Mouse (Mus musculus) thymus, adult 2 months (tissue): ENCODE measurements around the gene Tubb3.

Source experiments
- CTCF ChIP-seq: fragments of 200-500 bp; IDR thresholded peaks from 2 replicates; pipeline ENCODE4 v1.5.1; 2012; ENCODE audit warnings: mild to moderate bottlenecking, control low read depth, low read length, moderate library complexity, borderline replicate concordance; ENCODE audit not compliant: control insufficient read depth, poor library complexity, insufficient read depth; ENCODE audit errors: extremely low read depth
- POLR2A ChIP-seq: fragments of 200-500 bp; IDR thresholded peaks from 2 replicates; pipeline ENCODE4 v1.6.1; 2012; ENCODE audit warnings: mild to moderate bottlenecking, low read length, control low read depth, moderate library complexity; ENCODE audit not compliant: control insufficient read depth, poor library complexity, insufficient read depth; ENCODE audit errors: extremely low read depth

DNA sequence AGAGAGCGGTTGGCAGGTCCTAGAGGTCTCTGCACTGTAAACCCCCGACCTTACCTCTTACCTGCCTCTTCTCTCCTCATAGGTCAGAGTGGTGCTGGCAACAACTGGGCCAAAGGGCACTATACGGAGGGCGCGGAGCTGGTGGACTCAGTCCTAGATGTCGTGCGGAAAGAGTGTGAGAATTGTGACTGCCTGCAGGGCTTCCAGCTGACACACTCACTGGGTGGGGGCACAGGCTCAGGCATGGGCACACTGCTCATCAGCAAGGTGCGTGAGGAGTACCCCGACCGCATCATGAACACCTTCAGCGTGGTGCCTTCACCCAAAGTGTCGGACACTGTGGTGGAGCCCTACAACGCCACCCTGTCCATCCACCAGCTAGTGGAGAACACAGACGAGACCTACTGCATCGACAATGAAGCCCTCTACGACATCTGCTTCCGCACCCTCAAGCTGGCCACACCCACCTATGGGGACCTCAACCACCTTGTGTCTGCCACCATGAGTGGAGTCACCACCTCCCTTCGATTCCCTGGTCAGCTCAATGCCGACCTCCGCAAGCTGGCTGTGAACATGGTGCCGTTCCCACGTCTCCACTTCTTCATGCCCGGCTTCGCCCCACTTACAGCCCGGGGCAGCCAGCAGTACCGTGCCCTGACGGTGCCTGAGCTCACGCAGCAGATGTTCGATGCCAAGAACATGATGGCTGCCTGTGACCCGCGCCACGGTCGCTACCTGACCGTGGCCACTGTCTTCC is 9.5 kb downstream of the Tubb3 start:
- TF ChIP-seq CTCF (no peak), POLR2A (no peak)
